Mouse (Mus musculus): ENCODE data around the gene Tmem219. TPM values are rescaled to one million over a fixed set of nuclear protein-coding genes. Genes with fewer than 3 reads are reported as not detected.
A peak's percentile ranks its signal among the peaks of the same experiment; 100 is the strongest.

Tmem219 gene
- polyA plus RNA-seq, 1 experiment from 2014 or later: 33.8 TPM

- H3K36me3 ChIP-seq (ENCODE audit: insufficient read depth, low read length): no peaks in the 10 kb centered on the region
- peaks cover 8% of the 10 kb centered on the region for H3K4me1 ChIP-seq (ENCODE audit: insufficient read depth, low read length)
- peak overlapping the region; percentile 99 for H3K4me2 ChIP-seq (replicated peaks; ENCODE audit: low read depth, low read length)
- peaks cover 23% of the 10 kb centered on the region for H3K27me3 ChIP-seq (ENCODE audit: insufficient read depth, low read length)
- no peak overlapping the region for H3K27ac ChIP-seq (ENCODE audit: low read length)
- no peak overlapping the region for H3K9ac ChIP-seq (replicated peaks; ENCODE audit: low read length)
- no peaks in the 10 kb centered on the region for H3K9me3 ChIP-seq (ENCODE audit: low read length)
- 7% methylated on average over 26 of the region's 26 CpGs for WGBS
- ATAC-seq (ENCODE audit: low FRiP score, low TSS enrichment): no peak
- peak overlapping the region; percentile 54 for H3K4me3 ChIP-seq (ENCODE audit: low read length)
Measured at GRCm38 (mm10) chr7:126950647-126951615, 28.2 kb upstream of the Tmem219 start.

- WGBS: under 1% methylated on average over 42 of the region's 42 CpGs
- H3K4me3 ChIP-seq (ENCODE audit: low read length): peak within 1 kb of the TSS; percentile 54
- no peaks in the 10 kb centered on the region for H3K36me3 ChIP-seq (ENCODE audit: insufficient read depth, low read length)
- peaks cover 8% of the 10 kb centered on the region for H3K4me1 ChIP-seq (ENCODE audit: insufficient read depth, low read length)
- no peak within 1 kb of the TSS for H3K27ac ChIP-seq (ENCODE audit: low read length)
- H3K9me3 ChIP-seq (ENCODE audit: low read length): no peaks in the 10 kb centered on the region
- H3K9ac ChIP-seq (replicated peaks; ENCODE audit: low read length): peak within 1 kb of the TSS; percentile 46; the same call in 1 of the 2 replicates
- peaks cover 23% of the 10 kb centered on the region for H3K27me3 ChIP-seq (ENCODE audit: insufficient read depth, low read length)
- peak; percentile 95 for ATAC-seq (ENCODE audit: low FRiP score, low TSS enrichment)
- H3K4me2 ChIP-seq (replicated peaks; ENCODE audit: low read depth, low read length): peak within 1 kb of the TSS; percentile 99
Measured at GRCm38 (mm10) chr7:126949793-126950646, 27.3 kb upstream of the Tmem219 start, which contains the start of gene Sez6l2. TSS of gene Sez6l2 (plus strand) at chr7:126950563.

- Histone ChIP-seq H3K27me3 (ENCODE audit: insufficient read depth, low read length) (peaks cover 23% of the 10 kb centered on the region), H3K27ac (ENCODE audit: low read length) (no peak within 1 kb of the TSS), H3K9ac (replicated peaks; ENCODE audit: low read length) (peak within 1 kb of the TSS; percentile 46; the same call in 1 of the 2 replicates), H3K4me1 (ENCODE audit: insufficient read depth, low read length) (peaks cover 8% of the 10 kb centered on the region), H3K4me2 (replicated peaks; ENCODE audit: low read depth, low read length) (peak within 1 kb of the TSS; percentile 99), H3K36me3 (ENCODE audit: insufficient read depth, low read length) (no peaks in the 10 kb centered on the region), H3K9me3 (ENCODE audit: low read length) (no peaks in the 10 kb centered on the region), H3K4me3 (ENCODE audit: low read length) (peak within 1 kb of the TSS; percentile 54)
- ATAC-seq (ENCODE audit: low FRiP score, low TSS enrichment): 0 out of 2 replicates have a peak, but pooled peaks have one; percentile 1
- 1% methylated on average over 21 of the region's 21 CpGs for WGBS
Measured at GRCm38 (mm10) chr7:126949403-126949792, 26.7 kb upstream of the Tmem219 start, which contains the start of gene Asphd1. TSS of gene Asphd1 (minus strand) at chr7:126949582.

- H3K27ac ChIP-seq (ENCODE audit: low read length): no peak overlapping the region
- H3K27me3 ChIP-seq (ENCODE audit: insufficient read depth, low read length): peaks cover 23% of the 10 kb centered on the region
- H3K36me3 ChIP-seq (ENCODE audit: insufficient read depth, low read length): no peaks in the 10 kb centered on the region
- H3K4me3 ChIP-seq (ENCODE audit: low read length): no peak overlapping the region
- 75% methylated on average over 10 of the region's 10 CpGs for WGBS
- no peaks in the 10 kb centered on the region for H3K9me3 ChIP-seq (ENCODE audit: low read length)
- no peak overlapping the region for H3K4me2 ChIP-seq (replicated peaks; ENCODE audit: low read depth, low read length)
- peaks cover 8% of the 10 kb centered on the region for H3K4me1 ChIP-seq (ENCODE audit: insufficient read depth, low read length)
- ATAC-seq (ENCODE audit: low FRiP score, low TSS enrichment): no peak
- H3K9ac ChIP-seq (replicated peaks; ENCODE audit: low read length): no peak overlapping the region
Measured at GRCm38 (mm10) chr7:126948626-126949025, 25.9 kb upstream of the Tmem219 start.

GRCm38 (mm10) chr7:126946530-126946929 lies 23.8 kb upstream of the Tmem219 start:
- Histone ChIP-seq H3K36me3 (ENCODE audit: insufficient read depth, low read length) (no peaks in the 10 kb centered on the region), H3K4me2 (replicated peaks; ENCODE audit: low read depth, low read length) (no peak overlapping the region)
- no peak for ATAC-seq (ENCODE audit: low FRiP score, low TSS enrichment)

GRCm38 (mm10) chr7:126941801-126942200 lies 19.1 kb upstream of the Tmem219 start:
- no peak for ATAC-seq (ENCODE audit: low FRiP score, low TSS enrichment)
- Histone ChIP-seq H3K27ac (ENCODE audit: low read length) (no peak overlapping the region), H3K4me1 (ENCODE audit: insufficient read depth, low read length) (no peaks in the 10 kb centered on the region), H3K9me3 (ENCODE audit: low read length) (no peaks in the 10 kb centered on the region), H3K27me3 (ENCODE audit: insufficient read depth, low read length) (no peaks in the 10 kb centered on the region), H3K4me3 (ENCODE audit: low read length) (no peak overlapping the region), H3K9ac (replicated peaks; ENCODE audit: low read length) (no peak overlapping the region), H3K36me3 (ENCODE audit: insufficient read depth, low read length) (peaks cover 11% of the 10 kb centered on the region; the same call in 1 of the 2 replicates), H3K4me2 (replicated peaks; ENCODE audit: low read depth, low read length) (no peak overlapping the region)
- WGBS: 70% methylated on average over 5 of the region's 5 CpGs

More at GRCm38 (mm10) chr7:126946530-126946929, 23.8 kb upstream of the Tmem219 start:
- H3K27me3 ChIP-seq (ENCODE audit: insufficient read depth, low read length): peaks cover 15% of the 10 kb centered on the region
- H3K27ac ChIP-seq (ENCODE audit: low read length): no peak overlapping the region
- peaks cover 5% of the 10 kb centered on the region for H3K4me1 ChIP-seq (ENCODE audit: insufficient read depth, low read length)
- H3K9ac ChIP-seq (replicated peaks; ENCODE audit: low read length): no peak overlapping the region
- 54% methylated on average over 3 of the region's 3 CpGs for WGBS
- no peaks in the 10 kb centered on the region for H3K9me3 ChIP-seq (ENCODE audit: low read length)
- H3K4me3 ChIP-seq (ENCODE audit: low read length): no peak overlapping the region

GRCm38 (mm10) chr7:126941171-126941570 lies 18.5 kb upstream of the Tmem219 start:
- H3K36me3 ChIP-seq (ENCODE audit: insufficient read depth, low read length): peaks cover 12% of the 10 kb centered on the region; the same call in 1 of the 2 replicates
- 40% methylated on average over 6 of the region's 6 CpGs for whole genome bisulfite sequencing
- no peaks in the 10 kb centered on the region for H3K9me3 ChIP-seq (ENCODE audit: low read length)
- no peak overlapping the region for H3K9ac ChIP-seq (replicated peaks; ENCODE audit: low read length)
- no peaks in the 10 kb centered on the region for H3K27me3 ChIP-seq (ENCODE audit: insufficient read depth, low read length)
- H3K27ac ChIP-seq (ENCODE audit: low read length): no peak overlapping the region
- H3K4me1 ChIP-seq (ENCODE audit: insufficient read depth, low read length): no peaks in the 10 kb centered on the region
- H3K4me2 ChIP-seq (replicated peaks; ENCODE audit: low read depth, low read length): no peak overlapping the region
- no peak for ATAC-seq (ENCODE audit: low FRiP score, low TSS enrichment)
- no peak overlapping the region for H3K4me3 ChIP-seq (ENCODE audit: low read length)

- 65% methylated on average over 2 of the region's 2 CpGs for WGBS
- no peak for ATAC-seq (ENCODE audit: low FRiP score, low TSS enrichment)
Measured at GRCm38 (mm10) chr7:126932652-126933051, 9.9 kb upstream of the Tmem219 start.

GRCm38 (mm10) chr7:126929046-126929445 lies 6.3 kb upstream of the Tmem219 start:
- H3K4me3 ChIP-seq (ENCODE audit: low read length): peak overlapping the region; percentile 76
- H3K27ac ChIP-seq (ENCODE audit: low read length): peak overlapping the region; percentile 40; the same call in 1 of the 2 replicates
- H3K9me3 ChIP-seq (ENCODE audit: low read length): no peaks in the 10 kb centered on the region
- no peaks in the 10 kb centered on the region for H3K27me3 ChIP-seq (ENCODE audit: insufficient read depth, low read length)
- H3K4me2 ChIP-seq (replicated peaks; ENCODE audit: low read depth, low read length): peak overlapping the region; percentile 68
- peaks cover 12% of the 10 kb centered on the region for H3K4me1 ChIP-seq (ENCODE audit: insufficient read depth, low read length)
- H3K36me3 ChIP-seq (ENCODE audit: insufficient read depth, low read length): peaks cover 6% of the 10 kb centered on the region; the same call in 1 of the 2 replicates
- no peak; the same call in 1 of the 2 replicates for ATAC-seq (ENCODE audit: low FRiP score, low TSS enrichment)
- peak overlapping the region; percentile 74 for H3K9ac ChIP-seq (replicated peaks; ENCODE audit: low read length)
- WGBS: under 1% methylated on average over 27 of the region's 27 CpGs

More at GRCm38 (mm10) chr7:126932652-126933051, 9.9 kb upstream of the Tmem219 start:
- H3K4me2 ChIP-seq (replicated peaks; ENCODE audit: low read depth, low read length): no peak overlapping the region
- H3K36me3 ChIP-seq (ENCODE audit: insufficient read depth, low read length): peaks cover 22% of the 10 kb centered on the region; the same call in 1 of the 2 replicates
- H3K9me3 ChIP-seq (ENCODE audit: low read length): no peaks in the 10 kb centered on the region
- H3K27ac ChIP-seq (ENCODE audit: low read length): no peak overlapping the region
- H3K4me1 ChIP-seq (ENCODE audit: insufficient read depth, low read length): peaks cover 12% of the 10 kb centered on the region
- H3K9ac ChIP-seq (replicated peaks; ENCODE audit: low read length): no peak overlapping the region
- H3K4me3 ChIP-seq (ENCODE audit: low read length): no peak overlapping the region
- no peaks in the 10 kb centered on the region for H3K27me3 ChIP-seq (ENCODE audit: insufficient read depth, low read length)

Data from kidney, embryonic 16.5 days (tissue).